Mouse (Mus musculus) cortical plate, adult 2 months (tissue): ENCODE data around the gene Lztr1. TPM values are rescaled to one million over a fixed set of nuclear protein-coding genes. Genes with fewer than 3 reads are reported as not detected.

Experiments
- H3K27ac ChIP-seq: fragments of 200-500 bp; 2 replicates; pipeline ENCODE4 v1.5.1; 2012; ENCODE audit warnings: low read length, control low read depth, inconsistent platforms; ENCODE audit not compliant: insufficient read depth
- H3K4me1 ChIP-seq: fragments of 200-500 bp; 2 replicates; pipeline ENCODE4 v1.6.1; 2011; ENCODE audit warnings: low read length; ENCODE audit not compliant: control insufficient read depth, insufficient read depth
- H3K4me3 ChIP-seq: fragments of 200-500 bp; 2 replicates; pipeline ENCODE4 v1.5.1; 2011; ENCODE audit warnings: mild to moderate bottlenecking, low read length, control low read depth; ENCODE audit not compliant: insufficient read depth
- CTCF ChIP-seq: fragments of 200-500 bp; IDR thresholded peaks from 2 replicates; pipeline ENCODE4 v1.5.1; 2011; ENCODE audit warnings: mild to moderate bottlenecking, control low read depth, low read length; ENCODE audit not compliant: insufficient read depth; ENCODE audit errors: extremely low read depth
- POLR2A ChIP-seq: fragments of 200-500 bp; IDR thresholded peaks from 2 replicates; pipeline ENCODE4 v1.6.1; 2011; ENCODE audit warnings: mild to moderate bottlenecking, low read length, control low read depth; ENCODE audit not compliant: insufficient read depth; ENCODE audit errors: extremely low read depth
- polyA plus RNA-seq: library from polyadenylated mRNA; depleted of rRNA; stranded (reverse); fragments of >200 nt; gene quantifications from 2 replicates; pipeline ENCODE4 v1.2.3, GENCODE M21; 2012; rRNA removed

Gene Lztr1
- polyA plus RNA-seq: 330 and 345 TPM in 2 replicates

- peak; percentile 59; the same call in 1 of the 2 replicates for TF ChIP-seq POLR2A
- no peak for TF ChIP-seq CTCF
Measured at GRCm38 (mm10) chr16:17508546-17509239, at the start of gene Lztr1. TSS of gene Lztr1 (plus strand) at chr16:17508688.

GRCm38 (mm10) chr16:17460254-17460653 lies 48.2 kb upstream of the Lztr1 start:
- H3K27ac ChIP-seq: no peak overlapping the region
- TF ChIP-seq CTCF: 0 out of 2 replicates have a peak, but pooled peaks have one; percentile 16
- TF ChIP-seq POLR2A: no peak

More at GRCm38 (mm10) chr16:17508546-17509239, at the start of gene Lztr1:
- Histone ChIP-seq H3K4me1 (peaks cover 5% of the 10 kb centered on the region; the same call in 1 of the 2 replicates), H3K4me3 (peak within 1 kb of the TSS; percentile 64), H3K27ac (peak within 1 kb of the TSS; percentile 77)

GRCm38 (mm10) chr16:17461596-17461995 lies 46.9 kb upstream of the Lztr1 start:
- Histone ChIP-seq H3K27ac (no peak overlapping the region), H3K4me1 (no peaks in the 10 kb centered on the region; the same call in 1 of the 2 replicates), H3K4me3 (no peak overlapping the region)
- TF ChIP-seq POLR2A (no peak), CTCF (no peak)

More at GRCm38 (mm10) chr16:17460254-17460653, 48.2 kb upstream of the Lztr1 start:
- Histone ChIP-seq H3K4me1 (no peaks in the 10 kb centered on the region; the same call in 1 of the 2 replicates), H3K4me3 (no peak overlapping the region)

GRCm38 (mm10) chr16:17463184-17463583 lies 45.3 kb upstream of the Lztr1 start:
- no peak for TF ChIP-seq CTCF
- no peak for TF ChIP-seq POLR2A

GRCm38 (mm10) chr16:17466875-17467663 lies 41.4 kb upstream of the Lztr1 start:
- no peak overlapping the region for H3K27ac ChIP-seq
- peaks cover 4% of the 10 kb centered on the region for H3K4me1 ChIP-seq
- TF ChIP-seq POLR2A (no peak), CTCF (no peak)
- H3K4me3 ChIP-seq: no peak overlapping the region

More at GRCm38 (mm10) chr16:17463184-17463583, 45.3 kb upstream of the Lztr1 start:
- Histone ChIP-seq H3K4me3 (no peak overlapping the region), H3K27ac (no peak overlapping the region), H3K4me1 (peaks cover 2% of the 10 kb centered on the region; the same call in 1 of the 2 replicates)

- peaks cover 5% of the 10 kb centered on the region for H3K4me1 ChIP-seq
- H3K27ac ChIP-seq: no peak overlapping the region
- TF ChIP-seq POLR2A: no peak
- no peak for TF ChIP-seq CTCF
- H3K4me3 ChIP-seq: no peak overlapping the region
Measured at GRCm38 (mm10) chr16:17472498-17472897, 36.0 kb upstream of the Lztr1 start.

- Histone ChIP-seq H3K27ac (no peak overlapping the region), H3K4me3 (no peak overlapping the region), H3K4me1 (peaks cover 7% of the 10 kb centered on the region)
- no peak for TF ChIP-seq POLR2A
- TF ChIP-seq CTCF: peak; percentile 74
Measured at GRCm38 (mm10) chr16:17474091-17474490, 34.4 kb upstream of the Lztr1 start.

GRCm38 (mm10) chr16:17474761-17475160 lies 33.7 kb upstream of the Lztr1 start:
- H3K27ac ChIP-seq: no peak overlapping the region

GRCm38 (mm10) chr16:17475326-17475725 lies 33.2 kb upstream of the Lztr1 start:
- Histone ChIP-seq H3K4me3 (no peak overlapping the region), H3K4me1 (peaks cover 6% of the 10 kb centered on the region), H3K27ac (no peak overlapping the region)
- TF ChIP-seq CTCF (no peak), POLR2A (no peak)

More at GRCm38 (mm10) chr16:17474761-17475160, 33.7 kb upstream of the Lztr1 start:
- Histone ChIP-seq H3K4me3 (no peak overlapping the region), H3K4me1 (peaks cover 6% of the 10 kb centered on the region)
- TF ChIP-seq POLR2A: no peak
- TF ChIP-seq CTCF: no peak
